Mouse (Mus musculus) heart, adult 18-20 months (tissue): ENCODE results near the gene Tcf25. TPM values are rescaled to one million over a fixed set of nuclear protein-coding genes. Genes with fewer than 3 reads are reported as not detected.

Experiments used
- DNase-seq, 2 experiments: peaks; one replicate each; pipeline ENCODE4 v3.0.0; 2021 to 2022; ENCODE audit warnings: mixed read lengths in 1 of 2
- long read RNA-seq, 2 experiments: library from polyadenylated mRNA; stranded (forward); transcript quantifications; one replicate each; pipeline ENCODE4 v2.0.0; 2021
- total RNA-seq, 2 experiments: library from RNA; stranded (reverse); gene quantifications; 2 replicates each; pipeline ENCODE4 v1.2.3; 2021

Gene Tcf25
- total RNA-seq: 100 to 1,000 TPM; 129 to 152 TPM
- long read RNA-seq, experiment 1, transcript Tcf25-201 (18 exons, 2,738 nt): minor isoform, 25 of 112 reads
- long read RNA-seq, experiment 1, transcript Tcf25-202 (18 exons, 2,582 nt): major isoform, 35 of 112 reads
- long read RNA-seq, experiment 1, transcript Tcf25-208 (18 exons, 2,649 nt): minor isoform, 19 of 112 reads
- long read RNA-seq, experiment 1, partial matches to known transcripts: 12 of 112 reads
- long read RNA-seq, experiment 1, other reads (novel, unspliced or antisense): 20 of 112 reads
- long read RNA-seq, experiment 2, transcript Tcf25-208 (18 exons, 2,649 nt): minor isoform, 13 of 53 reads
- long read RNA-seq, experiment 2, transcript Tcf25-202 (18 exons, 2,582 nt): major isoform, 15 of 53 reads
- long read RNA-seq, experiment 2, partial matches to known transcripts: 9 of 53 reads
- long read RNA-seq, experiment 2, other reads (novel, unspliced or antisense): 11 of 53 reads

DNA sequence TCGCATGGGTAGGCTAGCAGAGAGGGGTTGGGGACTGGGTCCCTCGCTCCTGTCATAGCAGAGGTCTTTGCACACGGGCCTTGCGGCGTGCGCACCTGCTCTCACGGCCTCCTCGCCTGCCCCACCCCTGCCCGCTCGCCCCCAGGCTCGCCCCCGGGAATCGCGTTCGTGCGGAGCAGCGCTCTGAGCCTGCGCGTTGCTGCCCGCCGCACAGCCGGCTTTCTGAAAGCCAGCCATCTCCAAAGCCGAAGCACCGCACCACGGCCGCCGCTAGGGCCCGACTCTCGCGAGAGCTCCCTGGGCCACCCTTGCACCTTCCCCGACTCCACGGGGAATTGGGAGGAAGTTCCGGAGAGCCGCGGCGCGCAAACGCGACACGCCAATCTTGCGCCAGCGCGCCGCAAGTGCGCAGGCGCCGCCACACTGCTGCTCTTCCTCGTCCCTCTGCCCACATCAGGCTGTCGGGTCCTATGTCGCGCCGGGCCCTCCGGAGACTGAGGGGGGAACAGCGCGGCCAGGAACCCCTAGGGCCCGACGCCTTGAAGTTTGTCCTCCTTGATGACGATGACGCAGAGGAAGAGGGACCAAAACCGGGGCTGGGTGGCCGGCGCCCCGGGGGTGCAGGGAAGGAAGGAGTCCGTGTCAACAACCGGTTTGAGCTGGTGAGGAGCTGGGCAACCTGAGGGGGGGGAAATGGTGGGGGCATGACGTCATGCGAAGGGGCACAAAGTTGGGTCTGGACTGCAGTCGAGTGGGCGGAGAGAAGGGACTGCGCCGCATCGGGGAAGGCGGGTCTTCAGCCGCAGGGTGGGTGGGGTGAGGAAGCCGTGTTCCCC, at the start of gene Tcf25:
TSS of gene Tcf25 (plus strand) at position 351 of the 836 bp plus-strand sequence.
- peak; percentile 95 to 97 for DNase-seq

DNA sequence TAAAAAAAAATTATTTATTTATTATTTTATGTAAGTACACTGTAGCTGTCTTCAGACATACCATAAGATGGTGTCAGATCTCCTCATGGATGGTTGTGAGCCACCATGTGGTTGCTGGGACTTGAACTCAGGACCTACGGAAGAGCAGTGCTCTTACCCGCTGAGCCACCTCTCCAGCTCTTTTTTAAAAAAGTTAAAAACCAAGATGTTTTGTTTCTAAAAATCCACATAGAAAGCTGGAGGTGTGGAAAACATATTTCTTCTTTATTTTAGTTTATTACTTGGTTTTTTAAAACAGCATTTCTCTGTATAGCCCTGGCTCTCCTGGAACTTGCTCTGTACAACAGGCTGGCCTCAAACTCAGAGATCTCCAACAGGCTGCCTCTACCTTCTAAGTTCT, 45.0 kb upstream of the Tcf25 start:
- no peak for DNase-seq

DNA sequence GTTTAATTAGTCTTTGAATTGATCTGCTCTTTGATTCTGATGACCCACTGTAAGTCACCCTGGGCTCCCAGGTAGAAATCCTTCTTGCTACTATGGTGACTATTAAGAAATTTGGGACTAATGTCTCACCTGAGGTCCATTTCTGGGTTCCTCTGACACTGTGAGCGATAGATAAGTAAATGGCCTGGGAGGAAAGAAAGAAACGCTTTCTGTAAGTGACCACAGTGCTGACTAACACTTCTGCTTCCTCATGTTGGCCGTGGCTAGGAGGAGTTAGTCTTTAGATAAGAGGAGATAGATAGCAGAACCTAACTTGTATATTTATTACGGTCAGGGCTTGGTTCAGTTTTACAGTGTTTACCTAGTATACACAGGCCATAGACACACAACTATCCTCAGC, 44.2 kb upstream of the Tcf25 start:
- DNase-seq: no peak

DNA sequence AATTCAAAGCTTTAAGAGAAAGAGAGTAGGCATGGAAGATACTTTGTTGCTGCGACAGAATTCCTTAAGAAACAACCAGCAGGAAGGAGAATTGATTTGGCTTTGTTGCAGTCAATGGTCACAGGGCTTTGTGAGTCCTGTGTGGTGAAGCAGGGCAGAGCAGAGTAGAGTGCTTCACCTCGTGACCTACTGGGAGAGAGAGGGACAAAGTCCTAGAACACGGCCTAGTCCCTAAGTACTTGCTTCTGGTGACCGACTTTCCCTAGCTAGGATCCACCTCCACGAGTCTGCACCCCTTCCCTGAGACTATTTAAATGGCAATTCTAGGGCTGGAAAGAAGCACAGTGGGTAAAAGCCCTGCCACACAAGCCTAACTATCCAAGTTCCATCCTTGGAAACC, 43.6 kb upstream of the Tcf25 start:
- DNase-seq: no peak

DNA sequence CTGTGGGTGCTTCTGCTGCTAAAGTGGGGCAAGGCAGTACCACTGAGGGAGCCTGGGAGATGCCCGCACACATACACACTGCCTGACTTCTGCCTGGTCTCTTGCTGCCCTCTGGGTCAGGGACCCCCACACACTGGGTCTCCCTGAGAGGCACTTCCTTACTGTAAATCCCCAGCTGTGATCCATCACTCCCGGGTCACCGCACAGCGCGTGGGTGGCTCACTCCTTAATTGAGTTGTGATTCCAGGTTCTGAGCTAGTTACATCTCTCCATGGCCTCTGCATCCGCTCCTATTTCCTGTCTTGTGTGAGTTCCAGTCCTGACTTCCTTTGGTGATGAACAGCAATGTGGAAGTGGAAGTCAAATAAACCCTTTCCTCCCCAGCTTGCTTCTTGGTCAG, 42.9 kb upstream of the Tcf25 start:
- DNase-seq: no peak

DNA sequence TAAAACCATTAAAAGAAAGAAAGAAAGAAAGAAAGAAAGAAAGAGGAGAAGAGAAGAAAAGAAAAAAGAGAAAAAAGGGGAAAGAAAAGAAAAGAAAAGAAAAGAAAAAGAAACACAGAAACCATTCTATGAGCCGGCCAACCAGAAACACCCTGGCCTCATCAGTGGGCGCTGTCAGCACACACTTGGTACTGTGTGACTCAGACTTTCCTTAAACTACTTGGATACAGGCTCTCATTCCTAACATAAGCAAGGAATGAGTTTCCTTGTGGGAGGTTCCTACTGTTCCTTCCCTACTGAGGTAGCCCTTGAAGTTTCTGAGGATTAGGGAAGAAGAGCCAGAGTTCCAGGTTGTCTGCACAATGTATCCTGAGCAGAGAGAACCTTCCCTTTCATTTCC, 42.3 kb upstream of the Tcf25 start:
- no peak for DNase-seq

DNA sequence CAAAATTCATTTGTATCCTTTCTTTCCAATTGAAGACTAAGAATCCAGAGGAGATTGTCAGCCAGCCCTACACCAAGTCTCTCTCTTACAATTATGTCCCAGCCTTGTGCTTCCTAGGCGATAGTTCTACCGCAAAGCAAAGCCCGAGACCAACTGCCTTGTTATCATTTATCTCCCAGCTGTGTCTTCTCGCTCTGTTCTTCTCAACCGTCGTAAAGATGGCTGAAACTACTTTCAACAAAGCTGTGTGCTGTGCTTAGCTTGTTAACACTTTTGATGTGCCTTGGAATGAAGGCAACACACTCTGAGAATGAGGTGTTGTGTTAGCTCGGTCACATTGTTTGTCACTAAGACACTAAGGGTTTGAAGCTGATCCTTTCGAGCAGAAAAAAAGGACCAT, 41.7 kb upstream of the Tcf25 start:
- no peak for DNase-seq

DNA sequence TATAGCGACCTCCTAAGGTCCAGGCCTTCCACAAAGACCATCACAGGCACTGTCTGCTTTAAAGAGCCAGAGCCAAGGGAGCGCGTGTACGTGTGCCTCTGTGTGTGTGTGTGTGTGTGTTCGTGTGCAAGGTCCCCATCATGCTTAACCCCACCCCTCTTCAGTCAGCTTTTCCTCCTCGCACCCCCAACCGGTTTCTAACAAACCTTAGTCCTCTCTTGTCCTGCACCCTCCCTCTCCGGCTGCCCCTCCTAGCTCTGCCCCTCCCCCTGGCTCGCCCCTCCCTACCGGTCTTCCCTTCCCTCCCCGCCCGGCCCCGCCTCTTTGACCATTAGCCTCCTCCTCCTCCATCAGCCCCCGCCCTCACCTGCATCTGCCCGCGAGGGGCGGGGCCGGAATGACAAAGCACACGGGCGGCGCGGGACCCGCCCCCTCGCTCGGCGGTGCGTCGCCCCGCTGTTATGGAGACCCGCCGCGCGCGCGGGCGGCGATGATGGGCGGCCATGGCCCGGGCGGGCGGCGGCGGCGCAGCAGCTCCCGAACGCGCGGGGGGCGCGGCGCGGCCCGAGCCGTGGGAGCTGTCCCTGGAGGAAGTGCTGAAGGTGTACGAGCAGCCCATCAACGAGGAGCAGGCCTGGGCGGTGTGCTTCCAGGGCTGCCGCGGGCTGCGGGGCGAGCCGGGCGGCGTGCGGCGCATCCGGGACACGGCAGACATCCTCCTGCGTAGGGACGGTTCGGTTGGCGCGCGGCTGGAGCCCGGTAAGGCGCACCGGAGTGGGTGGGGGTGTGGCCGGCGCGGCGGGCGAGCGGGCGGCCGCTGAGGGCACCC, 41.1 kb upstream of the Tcf25 start, which contains the start of gene Spire2:
TSS of gene Spire2 (plus strand) at position 452 of the 829 bp plus-strand sequence.
- DNase-seq: peak; percentile 63 to 80

DNA sequence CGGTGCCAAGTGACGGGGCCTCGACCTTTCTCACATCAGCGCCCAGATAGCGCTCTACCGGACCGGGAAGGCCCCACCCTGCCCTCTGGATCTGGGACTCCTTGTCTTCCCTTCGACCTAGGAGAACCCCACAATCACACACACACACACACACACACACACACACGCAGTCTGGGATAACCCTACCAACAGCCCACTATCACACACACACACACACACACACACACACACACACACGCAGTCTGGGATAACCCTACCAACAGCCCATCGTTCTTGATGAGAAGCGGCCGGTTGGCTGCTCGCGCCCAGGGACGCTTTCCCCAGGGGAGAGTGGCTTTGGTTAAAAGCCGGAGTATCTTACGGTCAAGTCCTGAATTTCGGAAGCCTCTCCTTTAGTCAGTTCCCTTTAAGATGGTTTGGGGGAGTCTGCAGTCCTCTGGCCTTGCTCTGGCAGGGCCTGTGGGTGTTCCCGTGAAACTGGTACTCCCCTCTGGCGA, 40.4 kb upstream of the Tcf25 start:
- no peak for DNase-seq

DNA sequence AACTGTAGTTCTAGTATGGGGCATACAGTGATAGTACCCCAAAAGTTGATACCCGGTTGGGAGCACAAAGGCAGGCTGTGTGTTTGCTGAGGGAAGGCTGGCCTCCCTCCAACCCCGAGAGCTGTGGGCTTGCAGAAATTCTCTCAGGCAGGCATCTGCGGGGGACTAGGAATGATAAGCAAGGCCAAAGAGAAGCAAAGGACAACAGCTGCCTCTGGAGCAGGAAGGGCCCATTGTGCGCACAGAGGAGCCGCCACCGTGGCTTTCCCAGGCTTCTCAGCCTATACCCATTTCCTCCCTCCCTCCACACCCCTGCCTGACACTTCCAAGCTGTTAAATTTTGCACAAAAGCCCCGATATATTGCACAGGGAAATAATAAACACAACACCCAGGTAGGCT, 39.7 kb upstream of the Tcf25 start:
- DNase-seq: no peak

DNA sequence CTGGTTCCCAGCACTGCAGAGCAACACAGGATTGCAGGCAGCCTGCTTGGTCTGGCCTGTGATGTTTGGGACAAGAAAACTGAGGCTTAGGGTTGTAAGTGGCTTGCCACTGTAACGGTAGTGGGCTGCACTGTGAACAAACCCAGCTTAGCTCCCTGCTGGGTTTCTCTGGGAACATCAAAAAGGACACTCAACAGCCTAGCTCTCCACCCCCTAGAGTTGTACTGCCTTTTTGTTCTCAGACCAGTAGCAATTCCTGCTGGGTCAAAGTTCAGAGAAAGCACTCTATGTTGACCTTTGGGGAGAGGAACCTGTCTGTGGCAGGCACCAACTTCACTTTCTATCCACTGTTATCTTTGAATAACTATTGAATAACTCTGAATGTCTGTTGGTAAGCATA, 39.1 kb upstream of the Tcf25 start:
- no peak for DNase-seq

DNA sequence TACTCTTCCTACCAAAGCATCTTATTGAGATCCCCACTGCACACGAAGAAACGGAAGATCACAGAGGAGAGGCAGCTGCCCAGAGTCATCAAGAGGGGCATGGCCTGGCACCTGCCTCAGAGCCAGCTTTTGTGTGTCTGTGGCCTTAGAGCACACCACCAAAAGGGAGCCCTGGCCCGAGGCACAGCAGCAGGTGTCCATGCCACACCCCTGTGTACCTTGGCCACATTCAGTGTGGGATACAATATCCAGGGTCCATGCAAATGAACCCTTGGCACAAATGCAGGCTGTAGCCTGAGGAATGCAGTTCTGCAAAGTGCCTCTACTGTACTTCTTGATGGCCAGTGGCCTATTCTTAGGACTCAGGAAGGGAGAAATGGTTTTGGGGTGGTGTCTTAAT, 36.1 kb upstream of the Tcf25 start:
- no peak for DNase-seq

DNA sequence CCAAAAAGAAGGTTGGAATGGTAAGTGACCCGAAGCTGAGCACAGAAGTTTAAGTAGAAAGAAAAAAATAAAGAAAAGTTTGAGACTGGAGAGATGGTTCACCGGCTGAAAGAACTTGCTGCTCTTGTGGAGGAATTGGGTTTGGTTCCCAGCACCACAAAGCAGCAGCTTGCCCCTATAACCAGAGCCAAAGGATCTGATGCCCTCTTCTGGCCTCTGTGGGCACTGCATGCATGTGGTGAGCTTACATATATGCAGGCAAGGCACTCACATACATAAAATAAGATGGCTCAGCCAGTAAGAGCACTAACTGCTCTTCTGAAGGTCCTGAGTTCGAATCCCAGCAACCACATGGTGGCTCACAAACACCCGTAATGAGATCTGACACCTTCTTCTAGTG, 33.5 kb upstream of the Tcf25 start:
- DNase-seq: no peak

DNA sequence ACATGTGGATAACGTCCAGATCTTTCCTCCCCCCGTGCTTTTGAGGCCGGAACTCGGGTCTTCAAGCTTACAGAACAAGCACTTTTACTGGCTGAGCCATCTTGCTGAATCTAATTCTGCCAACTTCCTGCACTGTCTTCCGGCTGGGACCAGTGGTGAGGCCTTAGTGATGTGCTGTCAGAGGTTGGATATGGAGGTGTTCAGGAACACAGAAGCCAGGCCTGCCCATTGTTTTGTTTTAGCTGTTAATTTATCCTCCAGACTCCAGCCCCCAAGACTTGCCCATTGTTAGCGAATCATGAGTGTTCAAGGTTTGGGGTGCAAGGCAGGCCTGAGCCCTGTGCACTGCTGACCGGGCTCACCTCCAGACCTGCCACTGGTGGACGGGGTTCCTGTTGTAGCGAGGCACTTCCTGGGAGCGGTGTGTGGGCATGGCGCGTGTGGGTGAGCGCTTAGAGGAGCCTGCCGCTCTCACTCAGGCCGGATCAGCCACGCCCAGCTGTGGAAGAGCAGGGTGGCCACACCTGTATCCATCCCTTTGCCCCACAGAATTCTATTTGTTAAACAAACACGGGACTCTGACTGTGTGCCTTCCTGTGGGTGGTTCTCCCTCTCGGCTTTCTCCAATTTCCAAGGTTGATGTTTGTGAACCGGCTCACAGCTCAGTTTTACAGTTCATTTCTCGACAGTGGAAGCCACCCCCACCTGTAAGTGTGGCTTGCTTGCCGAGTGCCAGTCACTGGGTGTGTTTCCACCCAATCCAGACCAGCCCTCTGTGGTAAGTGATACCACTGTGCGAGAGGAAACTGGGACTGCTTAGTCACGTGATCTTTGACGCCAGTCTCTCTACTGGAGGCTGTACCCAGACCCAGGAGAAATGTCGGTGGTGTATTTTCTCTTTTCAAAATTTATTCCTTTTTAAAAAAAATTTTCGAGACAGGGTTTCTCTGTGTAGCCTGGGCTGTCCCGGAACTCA, 32.2 kb upstream of the Tcf25 start:
- DNase-seq: no peak

DNA sequence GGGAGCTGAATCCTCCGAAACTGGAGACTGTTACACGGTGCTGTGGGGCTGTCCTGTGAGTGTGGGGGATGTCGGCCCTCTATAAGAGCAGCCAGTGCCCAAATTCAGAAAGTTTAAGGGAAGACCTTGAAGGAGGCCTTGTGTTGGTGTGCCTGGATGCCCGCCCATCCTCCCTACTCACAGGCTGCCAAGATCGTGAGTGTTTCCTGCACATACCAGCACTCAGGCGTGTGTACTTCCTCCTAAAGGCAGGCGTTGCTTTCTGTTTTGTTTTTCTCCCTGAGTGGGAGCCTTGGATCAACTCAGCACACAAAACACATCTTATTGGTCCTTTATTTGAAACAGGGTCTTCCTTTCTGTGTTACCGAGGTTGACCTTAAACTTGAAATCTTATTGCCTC, 31.3 kb upstream of the Tcf25 start:
- DNase-seq: peak in 1 of 2 experiments; percentile 20

DNA sequence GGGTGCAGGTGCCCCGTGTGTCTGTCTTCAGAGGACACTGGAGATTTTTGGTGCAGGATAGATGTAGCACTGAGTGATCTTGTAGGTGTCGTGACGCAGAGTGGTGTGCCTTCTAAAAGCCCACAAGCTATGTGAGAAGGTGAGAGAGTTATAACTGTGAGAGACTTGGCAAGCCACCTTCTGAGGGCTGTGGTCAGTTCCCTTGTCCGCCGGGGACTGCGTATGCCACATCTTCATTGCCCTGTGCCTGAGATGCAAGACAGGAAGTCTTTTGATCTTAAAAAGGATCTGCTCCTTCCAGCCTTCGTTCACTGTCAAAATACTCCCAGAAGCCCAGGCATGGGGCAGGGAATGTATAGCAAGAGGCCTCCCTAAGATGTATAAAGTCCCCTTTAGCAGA, 30.6 kb upstream of the Tcf25 start:
- DNase-seq: no peak

DNA sequence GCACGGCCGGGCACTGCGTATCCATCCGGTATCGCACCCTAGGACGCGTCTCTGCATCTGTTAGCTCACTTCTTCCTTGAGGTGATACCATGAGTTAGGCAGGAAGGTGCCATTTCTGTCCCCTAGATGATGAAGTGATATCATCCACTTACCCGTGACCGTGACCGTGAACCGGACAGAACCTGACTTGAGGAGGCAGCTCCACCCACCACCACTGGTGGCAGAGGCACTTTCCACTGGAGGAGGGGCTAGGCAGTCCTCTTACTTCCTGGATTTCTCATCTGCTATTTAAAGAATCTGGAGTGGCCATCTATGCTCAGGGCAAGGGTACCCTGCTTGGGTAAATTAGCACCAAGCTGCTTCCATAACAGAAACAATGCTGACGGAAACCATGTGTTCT, 30.1 kb upstream of the Tcf25 start:
- no peak for DNase-seq

DNA sequence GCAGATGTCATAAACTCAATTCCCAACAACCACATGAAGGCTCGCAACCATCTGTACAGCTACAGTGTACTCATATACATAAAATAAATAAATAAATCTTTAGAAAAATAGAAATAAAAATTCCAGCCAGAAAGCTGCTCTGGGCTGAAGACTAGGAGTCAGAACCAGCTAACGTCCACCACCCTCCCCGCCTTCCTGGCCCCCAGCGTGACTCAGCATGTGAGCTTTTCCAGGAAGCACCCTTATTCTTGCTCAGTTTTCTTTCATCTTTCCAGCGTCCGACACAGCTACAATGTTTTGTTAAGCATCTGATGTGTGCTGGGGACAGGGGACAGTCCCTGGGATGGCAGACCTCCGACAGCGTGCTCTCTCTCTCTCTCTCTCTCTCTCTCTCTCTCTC, 28.4 kb upstream of the Tcf25 start:
- DNase-seq: no peak

DNA sequence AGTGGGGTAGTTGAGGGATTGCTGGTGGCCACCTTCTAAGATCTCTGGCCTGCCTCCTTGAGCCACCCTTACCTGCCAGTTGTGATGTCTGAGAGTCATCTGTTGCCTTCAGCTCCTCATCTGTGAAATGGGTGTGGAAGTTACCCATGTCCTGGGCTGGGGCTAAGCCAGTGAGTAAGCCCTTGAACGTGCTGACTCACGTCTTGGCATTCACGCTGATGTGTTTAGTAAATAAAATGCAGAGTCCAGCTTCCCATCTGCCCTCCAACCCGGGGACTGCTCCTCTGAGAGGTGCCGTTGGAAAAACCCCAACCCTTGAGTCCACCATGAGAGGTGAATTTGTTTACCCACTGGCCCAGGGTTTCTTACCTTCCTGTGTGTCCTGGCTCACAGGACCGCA, 27.7 kb upstream of the Tcf25 start:
- no peak for DNase-seq

DNA sequence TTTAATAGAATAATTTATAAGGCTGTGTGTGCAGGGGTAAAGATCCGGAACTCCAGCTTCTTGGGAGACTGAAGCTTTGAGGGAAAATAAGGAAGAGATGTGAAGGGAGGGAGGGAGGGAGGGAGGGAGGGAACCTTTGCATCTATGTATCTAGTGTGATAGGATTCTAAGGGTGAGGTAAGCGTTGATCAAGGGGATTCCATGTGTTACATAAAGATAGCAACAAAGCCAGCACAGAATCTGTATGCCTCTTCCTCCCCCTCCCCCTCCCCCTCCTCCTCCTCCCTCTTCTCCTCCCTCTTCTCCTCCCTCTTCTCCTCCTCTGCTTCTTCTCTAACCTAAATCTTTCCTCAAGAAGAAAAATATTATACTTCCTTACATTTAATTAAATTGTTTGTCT, 26.3 kb upstream of the Tcf25 start:
- DNase-seq: no peak

DNA sequence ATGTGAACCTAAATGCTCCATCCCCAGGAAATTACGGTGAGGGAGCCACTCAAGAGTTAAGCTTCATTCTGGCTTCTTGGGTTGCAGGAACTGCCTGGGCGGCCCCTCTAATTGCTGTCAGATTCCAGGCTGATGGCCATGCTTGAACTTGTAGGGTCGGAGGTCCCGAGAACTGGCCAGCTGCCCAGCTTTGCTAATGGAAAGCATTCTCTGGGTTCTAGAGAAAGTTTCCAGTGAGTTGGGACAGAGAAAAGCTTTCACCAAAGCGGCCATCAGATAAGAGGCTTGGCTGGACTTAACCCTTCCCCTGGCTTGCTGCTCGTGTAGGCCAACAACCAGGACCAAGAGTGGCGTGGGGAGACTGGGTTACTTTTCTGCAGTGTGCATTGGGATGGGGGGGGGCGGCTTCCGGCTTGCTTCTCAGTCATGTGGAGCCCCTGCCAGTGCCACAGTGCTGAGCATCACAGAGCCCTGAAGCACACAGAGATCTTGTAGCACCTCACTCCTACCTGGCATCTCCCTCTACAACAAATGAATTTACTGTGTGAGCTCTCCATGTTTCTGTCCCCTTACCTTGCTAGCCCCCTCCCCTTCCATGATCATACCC, 25.2 kb upstream of the Tcf25 start:
- peak; percentile 38 to 47 for DNase-seq
